Mouse (Mus musculus): ENCODE measurements around the gene Sgcg. TPM values are rescaled to one million over a fixed set of nuclear protein-coding genes. Genes with fewer than 3 reads are reported as not detected.

The Sgcg gene
- polyA plus RNA-seq, 1 experiment from 2014 or later: 0.51 TPM

DNA sequence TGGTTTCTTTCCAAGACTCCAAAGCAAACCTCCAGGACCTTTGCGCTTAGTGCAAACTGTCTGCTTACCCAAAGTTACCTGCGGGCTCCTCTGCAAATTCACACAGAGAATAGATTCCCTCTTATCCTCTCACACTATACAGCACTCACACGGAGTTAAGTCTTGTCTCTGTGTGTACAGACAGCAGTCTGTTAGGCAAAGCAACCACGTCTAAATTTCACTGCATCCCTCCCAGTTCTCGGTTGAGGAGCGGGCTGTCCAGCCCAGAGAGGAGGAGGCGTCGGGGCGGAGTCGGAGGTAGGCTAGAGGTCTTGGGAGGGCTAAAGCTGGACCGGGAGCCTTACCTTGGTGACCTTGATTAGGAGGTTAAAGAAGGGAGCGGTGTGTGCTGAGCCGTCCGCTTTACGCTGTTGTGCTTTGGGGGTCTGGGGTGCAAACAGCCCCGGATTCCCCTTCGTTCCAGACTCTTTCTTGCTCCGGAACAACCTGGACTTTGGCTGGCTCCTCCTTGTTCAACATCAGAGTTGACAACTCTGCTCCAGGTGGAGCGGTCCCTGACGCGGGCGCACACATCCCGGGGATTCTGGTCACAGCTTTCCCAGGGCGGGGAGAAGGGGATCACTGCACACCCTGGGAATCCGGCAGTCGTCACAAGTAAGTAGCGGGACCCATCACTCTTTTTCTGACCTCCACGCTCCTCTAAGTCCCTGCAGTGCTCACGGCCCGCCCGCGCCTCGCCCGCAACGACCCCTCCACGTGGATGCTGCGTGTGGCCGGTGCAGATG lies 16.3 kb upstream of the Sgcg start:
- H3K9me3 ChIP-seq: no peaks in the 10 kb centered on the region
- peaks cover 10% of the 10 kb centered on the region for H3K4me1 ChIP-seq (replicated peaks)
- peak overlapping the region; percentile 53 for H3K4me2 ChIP-seq
- no peaks in the 10 kb centered on the region for H3K36me3 ChIP-seq
- 12% methylated on average over 38 of the region's 38 CpGs for WGBS
- no peak for ATAC-seq (ENCODE audit: low FRiP score, low read depth)
- H3K9ac ChIP-seq: no peak overlapping the region
- peaks cover 32% of the 10 kb centered on the region for H3K27me3 ChIP-seq
- H3K4me3 ChIP-seq: peak overlapping the region; percentile 27
- no peak overlapping the region for H3K27ac ChIP-seq (replicated peaks)

DNA sequence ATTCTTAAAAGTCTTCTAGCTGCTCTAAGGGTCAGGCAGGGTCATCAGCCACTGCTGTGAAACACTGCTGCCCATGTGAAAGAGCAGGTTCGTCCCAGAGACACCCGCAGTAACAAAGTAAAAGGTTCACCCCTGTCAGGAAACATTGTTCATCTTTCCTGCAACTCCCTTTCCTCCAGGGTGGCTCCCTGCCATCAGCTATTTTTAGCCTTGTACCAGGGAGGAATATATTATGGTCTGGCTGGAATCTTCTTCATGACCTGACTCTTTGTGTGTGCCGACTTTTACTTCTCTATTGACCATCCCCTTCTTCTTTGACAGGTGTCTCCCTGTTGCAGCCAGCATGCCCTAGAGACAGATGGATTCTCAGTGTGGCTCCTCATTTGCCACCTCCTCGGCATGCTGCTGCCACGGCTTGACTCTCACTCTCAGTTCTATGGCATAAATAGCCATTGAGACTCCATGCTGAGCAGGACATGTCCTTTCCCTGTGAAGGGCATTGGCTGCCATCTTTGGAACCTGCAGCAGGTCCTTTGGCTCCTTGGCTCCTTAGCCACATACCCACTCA lies 9.7 kb upstream of the Sgcg start:
- H3K9ac ChIP-seq: no peak overlapping the region
- ATAC-seq (ENCODE audit: low FRiP score, low read depth): no peak
- 32% methylated on average over 5 of the region's 5 CpGs for WGBS

DNA sequence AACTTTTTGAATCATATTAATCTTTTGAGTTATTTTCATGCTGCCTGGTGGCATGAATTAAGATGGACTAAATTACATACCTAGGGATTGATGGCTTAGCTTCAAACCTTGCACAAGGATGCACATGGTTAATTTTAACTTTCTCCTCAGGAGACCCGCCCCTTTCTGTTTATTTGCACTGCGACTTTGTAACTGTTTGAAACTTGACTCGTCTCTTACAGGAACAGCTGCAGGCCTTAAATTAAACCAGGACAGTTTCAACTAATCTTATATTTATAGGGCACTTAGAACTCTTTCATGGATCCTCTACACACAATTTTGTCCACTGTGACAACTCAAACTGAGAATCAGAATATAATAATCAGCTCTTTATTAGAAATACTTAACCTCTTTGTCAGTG lies 794 bp upstream of the Sgcg start:
- H3K4me3 ChIP-seq: no peak overlapping the region
- H3K4me2 ChIP-seq: no peak overlapping the region
- H3K27ac ChIP-seq (replicated peaks): no peak overlapping the region
- 58% methylated on average over 3 of the region's 3 CpGs for WGBS
- no peaks in the 10 kb centered on the region for H3K27me3 ChIP-seq
- no peaks in the 10 kb centered on the region for H3K4me1 ChIP-seq (replicated peaks)
- H3K9me3 ChIP-seq: no peaks in the 10 kb centered on the region
- ATAC-seq (ENCODE audit: low FRiP score, low read depth): no peak
- no peaks in the 10 kb centered on the region for H3K36me3 ChIP-seq
- H3K9ac ChIP-seq: no peak overlapping the region

More for the DNA sequence above, 9.7 kb upstream of the Sgcg start:
- H3K27ac ChIP-seq (replicated peaks): no peak overlapping the region
- no peaks in the 10 kb centered on the region for H3K4me1 ChIP-seq (replicated peaks)
- no peak overlapping the region for H3K4me2 ChIP-seq
- no peak overlapping the region for H3K4me3 ChIP-seq
- no peaks in the 10 kb centered on the region for H3K9me3 ChIP-seq
- H3K27me3 ChIP-seq: peaks cover 2% of the 10 kb centered on the region; the same call in 1 of the 2 replicates
- H3K36me3 ChIP-seq: no peaks in the 10 kb centered on the region

GRCm38 (mm10) chr14:61252596-61253388 lies 5.5 kb downstream of the Sgcg start:
- no peaks in the 10 kb centered on the region for H3K36me3 ChIP-seq
- H3K4me1 ChIP-seq (replicated peaks): no peaks in the 10 kb centered on the region
- H3K9ac ChIP-seq: no peak overlapping the region
- 87% methylated on average over 15 of the region's 15 CpGs for WGBS
- H3K27me3 ChIP-seq: no peaks in the 10 kb centered on the region
- no peak overlapping the region for H3K27ac ChIP-seq (replicated peaks)
- H3K9me3 ChIP-seq: peaks cover 8% of the 10 kb centered on the region; the same call in 1 of the 2 replicates
- H3K4me3 ChIP-seq: no peak overlapping the region
- no peak for ATAC-seq (ENCODE audit: low FRiP score, low read depth)
- no peak overlapping the region for H3K4me2 ChIP-seq

DNA sequence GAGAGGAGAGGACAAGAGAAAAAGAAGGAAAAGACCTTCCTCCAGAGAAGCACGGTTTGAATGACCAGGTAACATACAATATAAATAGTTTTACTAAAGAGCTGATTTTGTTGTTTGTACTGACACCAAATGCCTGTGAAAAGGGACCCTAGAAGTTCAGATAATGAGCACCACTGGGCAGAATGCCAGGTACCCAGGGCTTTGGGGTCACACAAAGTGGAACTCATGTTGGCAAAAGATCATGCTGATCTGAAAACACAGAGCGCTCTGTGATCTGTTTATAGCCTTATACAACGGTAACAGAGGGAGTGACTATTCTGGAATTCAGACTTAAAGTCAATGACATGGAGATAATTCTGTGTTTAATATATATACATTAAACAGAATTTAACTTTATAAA lies 11.8 kb downstream of the Sgcg start:
- no peak overlapping the region for H3K9ac ChIP-seq
- H3K4me3 ChIP-seq: no peak overlapping the region
- H3K36me3 ChIP-seq: no peaks in the 10 kb centered on the region
- H3K27me3 ChIP-seq: no peaks in the 10 kb centered on the region
- no peak overlapping the region for H3K4me2 ChIP-seq
- H3K27ac ChIP-seq (replicated peaks): no peak overlapping the region
- 84% methylated on average over 3 of the region's 3 CpGs for WGBS
- ATAC-seq (ENCODE audit: low FRiP score, low read depth): no peak
- H3K9me3 ChIP-seq: peaks cover 8% of the 10 kb centered on the region; the same call in 1 of the 2 replicates
- H3K4me1 ChIP-seq (replicated peaks): no peaks in the 10 kb centered on the region

DNA sequence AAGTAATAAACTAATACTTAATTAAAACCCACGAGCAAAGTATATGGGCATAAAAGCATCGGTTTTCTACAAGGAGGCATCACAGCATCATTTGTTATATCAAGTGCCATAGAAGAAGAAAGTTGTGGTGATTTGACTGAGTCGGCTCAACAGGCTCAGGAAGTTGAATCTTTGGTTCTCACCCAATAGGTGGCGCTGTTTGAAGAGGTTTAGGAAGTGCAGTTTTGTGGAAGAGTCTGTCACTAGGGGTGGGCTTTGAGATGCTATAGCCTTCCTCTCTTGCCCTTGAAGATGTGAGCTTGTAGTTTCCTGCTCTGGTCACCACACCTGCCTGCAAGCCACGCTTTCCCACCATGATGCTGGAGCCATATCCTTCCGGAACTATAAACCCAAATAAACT lies 15.7 kb downstream of the Sgcg start:
- H3K4me3 ChIP-seq: no peak overlapping the region
- WGBS: 42% methylated on average over 6 of the region's 6 CpGs
- no peaks in the 10 kb centered on the region for H3K36me3 ChIP-seq
- no peak overlapping the region for H3K27ac ChIP-seq (replicated peaks)
- H3K4me1 ChIP-seq (replicated peaks): no peaks in the 10 kb centered on the region
- no peak overlapping the region for H3K9ac ChIP-seq
- H3K27me3 ChIP-seq: no peaks in the 10 kb centered on the region
- no peak for ATAC-seq (ENCODE audit: low FRiP score, low read depth)
- H3K9me3 ChIP-seq: no peaks in the 10 kb centered on the region
- H3K4me2 ChIP-seq: no peak overlapping the region

- H3K27me3 ChIP-seq: no peaks in the 10 kb centered on the region
- no peak overlapping the region for H3K4me2 ChIP-seq
- no peak overlapping the region for H3K9ac ChIP-seq
- no peak for ATAC-seq (ENCODE audit: low FRiP score, low read depth)
- no peak overlapping the region for H3K27ac ChIP-seq (replicated peaks)
- H3K36me3 ChIP-seq: no peaks in the 10 kb centered on the region
- 80% methylated on average over 9 of the region's 9 CpGs for WGBS
- H3K4me1 ChIP-seq (replicated peaks): 0 out of 2 replicates have a peak, but pooled peaks cover 3% of the 10 kb centered on the region
- H3K9me3 ChIP-seq: no peaks in the 10 kb centered on the region
- H3K4me3 ChIP-seq: no peak overlapping the region
These were observed 19.5 kb downstream of the Sgcg start for GRCm38 (mm10) chr14:61238751-61239150.

GRCm38 (mm10) chr14:61237101-61237654 lies 21.1 kb downstream of the Sgcg start:
- H3K4me3 ChIP-seq: no peak overlapping the region
- H3K4me1 ChIP-seq (replicated peaks): 0 out of 2 replicates have a peak, but pooled peaks cover 3% of the 10 kb centered on the region
- no peaks in the 10 kb centered on the region for H3K9me3 ChIP-seq
- WGBS: 17% methylated on average over 4 of the region's 4 CpGs
- no peak overlapping the region for H3K9ac ChIP-seq
- H3K27me3 ChIP-seq: no peaks in the 10 kb centered on the region
- no peak overlapping the region for H3K27ac ChIP-seq (replicated peaks)
- ATAC-seq (ENCODE audit: low FRiP score, low read depth): no peak
- H3K36me3 ChIP-seq: no peaks in the 10 kb centered on the region
- H3K4me2 ChIP-seq: no peak overlapping the region

- Histone ChIP-seq H3K36me3 (no peaks in the 10 kb centered on the region), H3K4me3 (no peak overlapping the region), H3K9ac (no peak overlapping the region), H3K27me3 (no peaks in the 10 kb centered on the region), H3K27ac (replicated peaks) (no peak overlapping the region), H3K4me1 (replicated peaks) (0 out of 2 replicates have a peak, but pooled peaks cover 3% of the 10 kb centered on the region), H3K9me3 (no peaks in the 10 kb centered on the region), H3K4me2 (no peak overlapping the region)
- no peak for ATAC-seq (ENCODE audit: low FRiP score, low read depth)
- 58% methylated on average over 5 of the region's 5 CpGs for WGBS
These were observed 22.3 kb downstream of the Sgcg start for GRCm38 (mm10) chr14:61235846-61236474.

GRCm38 (mm10) chr14:61232016-61232568 lies 26.2 kb downstream of the Sgcg start:
- Histone ChIP-seq H3K4me3 (no peak overlapping the region), H3K4me2 (no peak overlapping the region), H3K9ac (no peak overlapping the region), H3K4me1 (replicated peaks) (no peaks in the 10 kb centered on the region), H3K27ac (replicated peaks) (no peak overlapping the region), H3K9me3 (no peaks in the 10 kb centered on the region), H3K27me3 (no peaks in the 10 kb centered on the region), H3K36me3 (no peaks in the 10 kb centered on the region)
- 79% methylated on average over 13 of the region's 13 CpGs for WGBS
- no peak for ATAC-seq (ENCODE audit: low FRiP score, low read depth)

GRCm38 (mm10) chr14:61230179-61230578 lies 28.1 kb downstream of the Sgcg start:
- ATAC-seq (ENCODE audit: low FRiP score, low read depth): no peak
- H3K4me2 ChIP-seq: no peak overlapping the region
- WGBS: over 99% methylated on average over 4 of the region's 4 CpGs

More at GRCm38 (mm10) chr14:61230179-61230578, 28.1 kb downstream of the Sgcg start:
- H3K9ac ChIP-seq: no peak overlapping the region
- no peak overlapping the region for H3K4me3 ChIP-seq
- H3K27ac ChIP-seq (replicated peaks): no peak overlapping the region
- H3K36me3 ChIP-seq: no peaks in the 10 kb centered on the region
- no peaks in the 10 kb centered on the region for H3K4me1 ChIP-seq (replicated peaks)
- no peaks in the 10 kb centered on the region for H3K9me3 ChIP-seq
- no peaks in the 10 kb centered on the region for H3K27me3 ChIP-seq

Data from hindbrain, embryonic 15.5 days (tissue).